Mouse (Mus musculus): ENCODE measurements at regions not wholly inside any gene's neighbourhood (a gene's known extent, or its start where the extent isn't known, plus 50 kb on each side); places are given as distances from the start of the nearest gene placed in this dataset.
"Not testable (repeated sequence)": the region's sequence is repeated elsewhere in the genome, so short reads cannot be mapped to it uniquely, and the experiment has no call there.

DNA sequence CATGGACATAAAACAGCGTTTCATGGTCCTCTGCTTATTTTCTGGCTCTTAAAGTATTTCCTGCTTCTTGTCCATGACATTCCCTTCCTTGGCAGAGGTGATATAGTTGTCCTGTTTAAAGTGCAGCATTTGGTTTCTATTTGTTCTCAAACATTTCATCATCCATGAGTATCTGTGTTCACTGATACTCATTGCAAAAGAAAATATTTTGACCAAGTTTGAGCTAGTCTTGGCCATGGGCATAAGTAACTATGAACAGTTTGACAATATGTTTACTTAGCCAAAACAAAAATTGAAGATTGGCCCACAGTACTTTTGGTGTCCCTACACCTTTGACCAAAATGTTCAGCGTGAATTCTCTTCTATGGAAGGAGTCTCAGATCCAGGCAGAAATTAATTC lies 58.7 kb upstream of the 2310057J18Rik start:
- not testable (repeated sequence) for DNase-seq (ENCODE audit: low spot score in 2 of 2)

DNA sequence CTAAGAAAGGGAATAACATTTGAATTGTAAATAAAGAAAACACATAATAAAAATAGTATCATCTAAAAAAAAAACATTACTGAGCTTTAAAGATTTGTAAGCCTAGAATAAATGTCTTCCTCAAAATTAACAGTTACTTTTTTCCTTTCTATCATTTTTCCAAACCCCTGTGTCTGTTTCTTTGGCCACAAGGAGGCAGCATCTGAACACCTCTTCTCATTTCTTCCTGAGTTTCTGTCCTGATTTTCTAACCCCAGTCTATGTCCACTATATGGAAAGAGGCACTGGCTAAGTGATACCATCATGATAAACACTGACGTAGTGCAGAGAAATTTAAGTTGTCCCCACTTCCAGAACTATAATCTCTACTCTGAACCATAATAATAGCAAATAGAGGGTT lies 55.8 kb upstream of the Soga3 start:
- peak; percentile 45 to 68 for DNase-seq (ENCODE audit: low spot score in 2 of 2)
